Mouse (Mus musculus) gastrocnemius, adult 2 months (tissue): ENCODE measurements around the gene Prpf3. TPM values are rescaled to one million over a fixed set of nuclear protein-coding genes. Genes with fewer than 3 reads are reported as not detected.
A peak's percentile ranks its signal among the peaks of the same experiment; 100 is the strongest.
"Not testable (repeated sequence)": the region's sequence is repeated elsewhere in the genome, so short reads cannot be mapped to it uniquely, and the experiment has no call there.

Experiments
- DNase-seq: peaks from one replicate; pipeline ENCODE4 v3.0.0; 2022
- H3K27ac ChIP-seq: fragments of 200-600 bp; 2 replicates; pipeline ENCODE4 v1.8.1; 2022; ENCODE audit warnings: mild to moderate bottlenecking
- H3K4me3 ChIP-seq: fragments of 200-600 bp; 2 replicates; pipeline ENCODE4 v1.8.1; 2022; ENCODE audit warnings: mild to moderate bottlenecking, moderate library complexity
- CTCF ChIP-seq: fragments of 200-600 bp; IDR thresholded peaks from 2 replicates; pipeline ENCODE4 v1.8.1; 2022; ENCODE audit warnings: antibody characterized with exemption, mild to moderate bottlenecking, moderate library complexity
- intact Hi-C: fragments of 180-260 bp; cut with DNase I; formaldehyde crosslinking; loops from one replicate; pipeline ENCODE4 v1.15.1; 2025
- long read RNA-seq, 2 experiments: library from polyadenylated mRNA; stranded (forward); transcript quantifications; one replicate each; pipeline ENCODE4 v2.0.0; 2021
- total RNA-seq, 2 experiments: library from RNA; stranded (reverse); gene quantifications; 2 replicates each; pipeline ENCODE4 v1.2.3; 2021

Gene Prpf3
- 10 to 100 TPM; 18.2 to 18.3 TPM for total RNA-seq
- long read RNA-seq, experiment 1, transcript Prpf3-201 (16 exons, 2,933 nt) = major isoform, 8 of 12 reads
- long read RNA-seq, experiment 1, partial matches to known transcripts = 3 of 12 reads
- long read RNA-seq, experiment 1, other reads (novel, unspliced or antisense) = 0 of 12 reads
- long read RNA-seq, experiment 2, transcript Prpf3-201 (16 exons, 2,933 nt) = major isoform, 10 of 18 reads
- long read RNA-seq, experiment 2, partial matches to known transcripts = 2 of 18 reads
- long read RNA-seq, experiment 2, other reads (novel, unspliced or antisense) = 4 of 18 reads

DNA sequence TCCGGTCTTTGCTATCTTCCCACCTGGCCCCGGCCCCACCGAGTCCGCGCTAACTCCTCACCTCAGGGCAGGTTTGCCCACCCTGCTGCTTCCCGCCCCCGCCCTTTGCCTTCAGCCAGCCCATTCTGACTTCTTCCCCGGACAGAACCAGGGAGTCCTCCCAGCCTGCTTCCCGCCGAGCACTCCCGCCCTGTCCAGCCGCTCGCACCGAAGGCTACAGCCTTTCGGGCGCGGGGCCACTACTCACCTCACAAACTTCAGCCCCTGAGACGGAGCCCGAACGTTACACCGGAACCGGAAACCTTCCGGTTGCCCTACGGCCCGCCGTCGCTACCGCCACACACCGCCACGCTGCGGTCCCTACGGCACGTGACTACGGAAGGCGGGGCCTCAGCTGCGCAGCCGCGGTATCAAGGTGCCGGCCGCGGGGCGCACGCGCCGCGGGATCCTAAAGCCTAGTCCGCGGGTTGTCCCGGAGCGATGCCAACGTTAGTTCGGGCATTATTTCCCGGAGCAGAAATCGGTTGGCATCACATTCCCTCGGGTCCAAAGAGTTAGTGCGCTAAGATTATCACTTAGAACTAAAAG, at the start of gene Prpf3:
Gene Prpf3, minus strand, starts transcription at position 384 of the 588 bp plus-strand sequence.
- no peak for TF ChIP-seq CTCF
- peak; percentile 98 for DNase-seq
- intact Hi-C loops = no loop called here
- Histone ChIP-seq H3K27ac (peak within 1 kb of the TSS; percentile 94), H3K4me3 (peak within 1 kb of the TSS; percentile 93)

DNA sequence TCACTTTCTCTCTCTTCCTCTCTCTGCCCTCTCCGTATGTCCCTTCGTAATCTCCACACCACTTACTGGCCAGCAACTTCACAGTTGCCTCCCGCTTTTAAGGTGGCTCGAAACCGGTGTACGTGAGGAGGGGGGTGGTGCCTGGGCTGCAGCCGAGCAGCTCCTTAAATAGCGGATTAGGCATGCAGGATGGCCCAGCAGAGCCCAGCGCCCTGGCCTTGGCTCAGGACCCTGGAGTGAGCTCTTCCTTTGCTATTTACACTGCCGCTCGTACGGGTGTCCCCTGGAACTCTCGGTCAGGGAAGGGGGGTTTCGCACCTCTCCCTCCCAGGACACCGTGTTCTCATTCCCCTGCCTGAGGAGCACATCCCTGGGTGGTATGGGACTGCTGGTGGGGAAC, 48.9 kb upstream of the Prpf3 start, which contains the start of gene Car14:
Gene Car14, minus strand, starts transcription at position 124 of the 400 bp plus-strand sequence.
- TF ChIP-seq CTCF = no peak
- intact Hi-C loops = no loop called here
- peak; percentile 87 for DNase-seq
- Histone ChIP-seq H3K27ac (peak within 1 kb of the TSS; percentile 87), H3K4me3 (peak within 1 kb of the TSS; percentile 80)

DNA sequence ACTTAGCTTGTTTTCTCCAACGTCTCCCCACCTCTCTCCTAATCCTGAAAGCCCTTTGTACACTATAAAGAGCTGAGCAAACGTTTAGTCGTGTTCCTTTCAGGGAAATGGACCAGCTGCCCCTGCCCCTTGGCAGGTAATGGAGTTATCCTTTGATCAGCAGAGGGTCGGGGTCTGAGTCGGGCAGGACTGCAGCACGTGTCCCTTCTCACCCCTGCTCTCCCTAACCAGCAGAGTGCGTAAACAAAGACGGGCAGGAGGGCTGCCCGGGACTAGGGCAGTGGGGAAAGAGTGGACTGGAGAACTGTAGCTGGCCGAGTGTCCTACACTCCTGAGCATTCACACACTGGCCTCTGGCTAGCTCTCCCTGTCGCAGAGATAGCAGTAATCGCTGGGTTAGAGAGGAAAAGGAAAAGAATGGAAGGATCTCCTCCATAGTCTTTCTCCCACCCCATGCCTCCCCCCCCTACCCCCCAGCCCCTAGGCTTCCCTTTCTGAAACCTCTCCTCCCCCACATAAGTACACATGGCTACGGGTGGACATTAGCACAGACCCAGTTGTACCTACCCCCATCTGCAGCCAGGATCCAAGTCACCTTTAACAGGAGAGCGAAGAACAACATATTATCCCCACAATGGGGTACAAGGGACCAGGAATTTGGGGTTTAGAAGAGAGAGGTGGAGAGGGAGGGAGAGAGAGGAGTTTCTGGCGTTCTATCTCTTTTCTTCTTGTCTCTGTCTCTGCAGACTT, 48.2 kb upstream of the Prpf3 start:
- intact Hi-C loops = no loop called here
- Histone ChIP-seq H3K4me3 (peak overlapping the region; percentile 80), H3K27ac (peak overlapping the region; percentile 87)
- TF ChIP-seq CTCF = no peak
- DNase-seq = peak; percentile 54

DNA sequence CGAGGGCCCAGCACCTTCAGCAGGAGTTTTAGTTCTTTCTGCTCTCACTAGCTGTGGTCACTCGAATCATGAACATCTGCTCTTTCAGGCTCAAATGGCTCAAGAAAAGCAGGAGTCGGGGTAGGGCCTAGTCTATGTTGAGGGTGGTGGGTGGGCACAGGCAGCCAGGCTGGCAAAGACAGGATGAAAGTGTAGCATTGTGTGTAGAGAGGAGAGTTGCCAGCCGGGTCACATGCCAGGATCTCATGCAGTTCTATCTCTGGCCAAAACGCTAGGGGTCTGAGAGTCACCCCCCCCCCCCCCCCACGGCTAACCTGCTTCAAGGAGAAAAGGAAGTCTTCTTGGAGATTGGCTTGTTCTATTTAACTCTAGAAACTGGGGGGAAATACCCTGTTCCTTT, 47.0 kb upstream of the Prpf3 start:
- H3K27ac ChIP-seq = peak overlapping the region; percentile 87
- intact Hi-C loops = no loop called here
- peak overlapping the region; percentile 80 for H3K4me3 ChIP-seq
- TF ChIP-seq CTCF = no peak
- DNase-seq = peak; percentile 58

DNA sequence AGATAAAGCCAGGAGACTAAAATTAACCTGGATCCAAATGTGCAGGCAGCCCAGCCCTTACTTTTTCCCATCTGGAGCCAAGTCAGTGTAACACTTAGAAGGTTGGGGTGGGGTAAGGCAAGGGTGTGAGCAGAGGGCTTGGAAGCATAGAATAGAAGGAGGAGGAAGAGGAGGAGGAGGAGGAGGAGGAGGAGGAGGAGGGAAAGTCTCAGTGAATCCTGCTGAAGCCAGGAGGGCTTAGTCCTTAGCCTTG, 46.6 kb upstream of the Prpf3 start:
- TF ChIP-seq CTCF = no peak
- intact Hi-C loops = no loop called here
- peak overlapping the region; percentile 87 for H3K27ac ChIP-seq
- DNase-seq = peak; percentile 41
- H3K4me3 ChIP-seq = peak overlapping the region; percentile 80

DNA sequence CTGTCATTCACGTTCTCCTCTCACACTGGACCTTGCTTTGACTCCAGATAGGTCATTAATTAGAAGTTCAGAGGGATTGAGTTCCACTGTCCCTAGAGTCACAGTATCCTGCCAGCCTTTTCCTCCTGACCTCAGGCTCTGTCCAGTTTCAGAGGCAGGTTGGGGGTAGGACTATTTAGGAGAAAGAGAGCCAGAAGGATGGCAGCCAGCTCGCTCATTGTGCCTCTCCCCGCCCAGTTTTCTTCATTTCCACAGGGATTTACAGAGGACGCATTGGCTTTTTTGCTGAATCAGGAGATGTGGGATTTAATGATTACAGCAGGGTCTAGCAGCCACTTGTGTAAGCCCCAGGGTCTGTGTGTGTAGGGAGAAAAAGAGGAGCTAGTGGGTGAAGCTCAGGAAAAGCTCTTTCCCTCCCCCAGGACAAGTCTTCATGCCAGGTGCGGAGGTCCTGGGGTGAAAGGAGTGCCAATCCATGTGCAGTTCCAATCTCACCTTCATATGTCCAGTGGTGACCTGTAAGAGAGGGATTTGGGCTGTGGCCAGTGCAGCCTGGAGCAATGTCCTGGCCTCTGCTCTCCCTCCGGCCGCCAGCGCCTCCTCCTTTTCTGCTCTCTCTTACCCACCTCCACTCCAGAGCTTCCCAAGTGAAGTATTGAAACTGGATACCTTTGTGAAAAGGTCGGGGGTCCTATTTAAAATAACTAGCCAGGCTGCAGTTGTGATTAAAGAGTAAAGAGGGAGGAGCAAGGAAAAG, 46.1 kb upstream of the Prpf3 start:
- H3K4me3 ChIP-seq = peak overlapping the region; percentile 80
- TF ChIP-seq CTCF = no peak
- peak overlapping the region; percentile 87 for H3K27ac ChIP-seq
- DNase-seq = peak; percentile 80
- intact Hi-C loops = no loop called here

DNA sequence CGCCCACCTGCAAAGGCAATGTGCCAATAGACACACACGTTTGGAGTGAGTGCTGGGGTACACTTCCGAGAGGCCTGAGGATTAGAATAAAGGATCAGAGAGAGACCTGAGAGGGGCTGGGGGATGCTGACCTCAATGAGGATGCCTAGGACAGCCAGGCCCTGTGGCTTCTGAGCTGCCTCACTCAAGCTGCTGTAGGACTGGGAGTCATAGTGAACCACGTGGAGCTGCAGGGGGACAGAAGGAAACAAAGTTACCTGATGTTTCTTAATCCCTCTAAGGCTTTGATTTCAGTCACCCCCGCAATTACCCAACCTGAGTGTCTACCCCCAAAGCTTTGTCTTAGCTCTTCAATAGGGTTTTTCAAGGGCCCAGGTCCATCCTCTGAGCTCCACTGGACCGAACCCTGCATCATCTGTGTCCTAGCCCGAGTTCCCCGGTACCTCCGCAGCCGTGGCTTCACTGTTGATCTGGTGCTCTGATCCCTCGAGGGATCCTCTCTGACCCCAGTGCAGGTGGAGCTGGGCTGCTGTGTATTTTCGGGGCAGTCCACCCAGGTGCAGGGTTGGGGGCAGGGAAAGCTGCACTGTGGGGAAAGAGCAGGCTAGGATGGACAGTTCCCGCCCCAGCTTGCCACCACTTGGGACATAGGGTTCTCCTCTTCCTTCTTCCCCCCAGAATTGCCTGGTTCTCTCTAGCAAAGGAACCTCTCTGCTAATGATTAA, 44.3 kb upstream of the Prpf3 start:
- Histone ChIP-seq H3K4me3 (no peak overlapping the region), H3K27ac (peak overlapping the region; percentile 12)
- no peak for DNase-seq
- intact Hi-C loops = no loop called here
- no peak for TF ChIP-seq CTCF

DNA sequence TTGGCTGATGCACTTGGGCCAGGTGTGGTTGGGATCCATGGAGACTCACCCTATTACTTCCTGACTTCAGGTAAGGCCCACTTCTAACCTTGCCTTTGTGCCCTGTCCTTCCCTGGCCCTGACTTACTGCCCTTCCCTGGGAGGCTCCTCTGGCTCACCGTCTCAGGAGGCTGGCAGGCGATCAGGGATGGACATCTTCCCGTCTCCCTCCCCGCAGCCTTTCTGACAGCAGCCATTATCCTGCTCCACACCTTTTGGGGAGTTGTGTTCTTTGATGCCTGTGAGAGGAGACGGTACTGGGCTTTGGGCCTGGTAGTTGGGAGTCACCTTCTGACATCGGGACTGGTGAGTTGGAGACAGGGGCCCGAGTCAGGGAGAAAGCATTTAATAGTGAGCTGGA, 39.8 kb upstream of the Prpf3 start:
- H3K4me3 ChIP-seq, DNase-seq, H3K27ac ChIP-seq, intact Hi-C loops: not testable (repeated sequence)

DNA sequence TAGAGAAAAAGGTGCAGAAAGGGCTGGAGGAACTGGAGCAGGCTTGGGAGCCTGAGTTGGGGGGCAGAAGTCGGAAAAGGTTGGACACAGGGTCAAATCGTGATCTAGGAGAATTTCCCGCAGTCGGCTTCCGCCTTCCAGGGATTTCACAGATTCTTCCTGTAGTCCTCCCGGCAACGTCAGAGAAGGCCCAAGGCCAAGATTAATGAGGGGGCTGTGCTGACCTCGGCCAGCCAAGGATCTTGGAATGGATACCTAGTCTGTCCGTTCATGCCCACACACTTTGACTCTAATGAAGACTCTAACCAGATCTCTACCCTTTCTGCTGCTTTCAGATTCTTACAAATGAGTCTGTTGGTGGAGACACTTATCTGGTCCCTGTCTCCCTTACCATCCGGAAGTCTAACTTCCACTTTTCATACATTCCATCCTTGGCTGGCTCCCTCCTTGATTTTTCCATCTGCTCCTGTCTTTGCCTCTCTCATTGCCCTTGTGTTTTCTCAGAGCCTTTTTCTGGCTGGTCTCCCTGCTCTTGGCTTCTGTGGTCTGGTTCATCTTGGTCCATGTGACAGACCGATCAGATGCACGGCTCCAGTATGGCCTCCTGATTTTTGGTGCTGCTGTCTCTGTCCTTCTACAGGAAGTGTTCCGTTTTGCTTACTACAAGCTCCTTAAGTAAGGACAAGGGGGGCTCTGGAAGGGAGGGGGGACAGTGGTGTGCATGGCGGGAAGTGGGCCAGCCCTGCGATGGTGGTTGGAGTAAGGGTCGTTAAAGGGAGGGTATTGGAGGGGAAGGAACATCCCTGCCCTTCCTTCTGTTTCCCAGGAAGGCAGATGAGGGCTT, 38.9 kb upstream of the Prpf3 start:
- intact Hi-C loops = no loop called here
- peak; percentile 69 for DNase-seq
- TF ChIP-seq CTCF = no peak
- peak overlapping the region; percentile 74 for H3K4me3 ChIP-seq
- H3K27ac ChIP-seq = peak overlapping the region; percentile 94

DNA sequence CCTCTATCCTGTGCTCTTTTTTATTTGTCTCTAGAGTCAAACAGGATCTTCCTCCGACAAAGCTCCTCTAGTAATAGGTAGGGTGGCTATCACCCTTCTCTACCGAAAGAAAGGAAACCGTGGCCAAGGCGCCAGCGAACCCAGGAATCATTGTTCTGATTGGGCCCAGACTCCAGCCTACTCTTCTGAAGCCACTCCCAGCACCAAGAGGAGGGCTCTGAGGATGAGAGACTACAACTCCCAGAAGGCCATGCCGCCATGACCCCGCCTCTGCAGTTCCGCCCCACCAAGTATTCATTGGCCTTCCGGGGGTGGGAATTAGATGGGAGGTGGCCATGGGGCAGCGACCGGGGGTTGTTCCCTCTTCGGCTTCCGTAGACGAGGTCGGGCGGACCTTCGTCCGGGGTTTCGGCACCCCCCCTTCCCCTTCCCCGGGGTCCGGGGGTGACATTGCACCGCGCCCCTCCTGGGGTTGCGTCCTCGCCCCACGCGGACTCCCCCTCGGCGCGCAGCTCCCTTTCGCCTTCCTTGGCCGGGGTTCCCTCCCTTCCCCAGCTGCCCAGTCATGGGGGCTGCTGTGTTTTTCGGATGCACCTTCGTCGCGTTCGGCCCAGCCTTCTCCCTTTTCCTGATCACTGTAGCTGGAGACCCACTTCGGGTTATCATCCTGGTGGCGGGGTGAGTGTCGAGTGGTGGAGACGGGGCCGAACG, 38.1 kb upstream of the Prpf3 start, which contains the start of gene Aph1a:
Gene Aph1a, plus strand, starts transcription at position 364 of the 711 bp plus-strand sequence.
- H3K27ac ChIP-seq = peak within 1 kb of the TSS; percentile 94
- DNase-seq = peak; percentile 97
- H3K4me3 ChIP-seq = peak within 1 kb of the TSS; percentile 74
- intact Hi-C loops = not testable (repeated sequence)

DNA sequence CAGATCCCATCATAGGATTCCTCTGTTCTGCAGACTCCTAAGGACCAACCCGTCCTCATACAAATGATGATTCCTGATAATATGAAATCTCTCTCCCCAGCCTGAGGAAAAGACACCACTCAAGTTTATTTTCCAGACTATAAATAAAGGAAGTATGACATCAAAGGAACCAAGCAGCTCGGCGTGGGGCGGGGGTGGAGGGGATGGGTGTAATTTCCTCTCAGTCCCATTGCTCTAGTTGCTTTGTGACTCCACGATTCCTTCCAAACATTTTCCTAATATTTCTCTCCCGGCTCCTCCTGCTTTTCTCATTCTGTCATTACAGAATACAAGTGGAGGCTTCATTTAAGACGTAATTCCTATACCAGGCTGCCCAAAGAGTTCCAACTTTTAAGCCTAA, 37.4 kb upstream of the Prpf3 start:
- TF ChIP-seq CTCF = no peak
- Histone ChIP-seq H3K27ac (peak overlapping the region; percentile 94), H3K4me3 (peak overlapping the region; percentile 74)
- intact Hi-C loops = no loop called here
- DNase-seq = no peak
